Mouse (Mus musculus) right cerebral cortex, postnatal 14 days (tissue): ENCODE results near the gene C1galt1c1.
A peak's percentile ranks its signal among the peaks of the same experiment; 100 is the strongest.

Experiments
- DNase-seq: peaks from one replicate; pipeline ENCODE4 v3.0.0; 2022

The C1galt1c1 gene

DNA sequence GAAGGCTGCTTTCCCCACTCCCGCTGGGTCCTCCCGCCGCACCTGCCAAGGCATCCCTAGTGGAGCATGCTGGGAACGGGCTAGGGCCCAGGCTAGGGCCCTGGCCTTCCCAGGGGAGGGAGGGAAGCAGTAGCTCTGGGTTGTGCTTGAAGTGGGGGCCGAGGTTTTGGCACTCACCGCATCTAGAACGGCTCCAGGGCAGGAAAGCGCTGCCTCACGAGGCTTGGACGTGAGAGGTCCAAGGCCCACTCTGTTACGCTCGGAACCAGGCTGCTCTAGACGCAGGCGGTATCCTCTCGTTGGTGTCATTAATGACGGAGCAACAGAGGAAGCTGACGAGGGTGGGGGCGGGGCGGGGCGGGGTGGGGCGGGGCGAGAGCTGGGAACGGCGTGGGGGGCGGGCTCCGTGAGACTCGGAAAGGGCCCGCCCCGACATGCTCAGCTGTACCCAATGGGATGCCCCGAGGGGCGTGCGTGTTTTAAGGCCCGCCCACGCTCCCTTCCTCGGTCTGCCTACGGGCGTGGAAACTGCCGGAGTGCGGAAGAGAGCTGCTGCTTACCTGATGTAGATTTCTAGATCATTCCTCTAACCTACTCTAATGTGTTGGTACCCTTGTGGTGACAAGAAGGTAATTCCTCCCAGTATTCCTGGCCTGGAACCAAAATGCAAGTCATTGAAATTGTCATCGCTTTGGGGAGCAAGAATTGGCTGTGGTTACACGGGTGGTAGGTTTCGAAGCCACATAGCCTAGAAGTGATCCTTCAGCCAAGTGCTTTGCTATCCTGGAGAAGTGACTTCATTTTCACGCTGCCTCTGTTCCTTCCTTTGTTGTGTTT, at the start of gene C1galt1c1:
Gene C1galt1c1, minus strand, starts transcription at position 287 of the 837 bp plus-strand sequence.
- DNase-seq, result peak; percentile 93

DNA sequence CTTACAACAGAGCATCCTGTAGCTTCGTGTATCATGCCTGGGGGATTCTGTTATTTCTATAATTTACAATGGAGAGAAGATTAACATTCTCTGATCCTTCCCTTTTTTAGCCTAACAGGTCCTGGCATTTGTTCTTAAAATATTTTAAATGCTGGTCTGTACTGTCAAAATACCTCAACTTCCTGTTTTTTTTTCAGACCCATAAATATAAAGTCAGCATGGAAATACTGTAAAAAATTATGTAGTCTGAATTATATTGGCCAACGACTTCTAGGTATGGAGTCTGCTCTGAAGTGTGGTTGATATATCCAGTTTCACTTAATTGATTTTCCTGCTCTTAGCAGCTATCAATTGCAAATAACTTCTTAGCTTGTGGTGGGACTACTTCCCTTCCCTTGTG, 47.1 kb upstream of the C1galt1c1 start:
- no peak for DNase-seq

DNA sequence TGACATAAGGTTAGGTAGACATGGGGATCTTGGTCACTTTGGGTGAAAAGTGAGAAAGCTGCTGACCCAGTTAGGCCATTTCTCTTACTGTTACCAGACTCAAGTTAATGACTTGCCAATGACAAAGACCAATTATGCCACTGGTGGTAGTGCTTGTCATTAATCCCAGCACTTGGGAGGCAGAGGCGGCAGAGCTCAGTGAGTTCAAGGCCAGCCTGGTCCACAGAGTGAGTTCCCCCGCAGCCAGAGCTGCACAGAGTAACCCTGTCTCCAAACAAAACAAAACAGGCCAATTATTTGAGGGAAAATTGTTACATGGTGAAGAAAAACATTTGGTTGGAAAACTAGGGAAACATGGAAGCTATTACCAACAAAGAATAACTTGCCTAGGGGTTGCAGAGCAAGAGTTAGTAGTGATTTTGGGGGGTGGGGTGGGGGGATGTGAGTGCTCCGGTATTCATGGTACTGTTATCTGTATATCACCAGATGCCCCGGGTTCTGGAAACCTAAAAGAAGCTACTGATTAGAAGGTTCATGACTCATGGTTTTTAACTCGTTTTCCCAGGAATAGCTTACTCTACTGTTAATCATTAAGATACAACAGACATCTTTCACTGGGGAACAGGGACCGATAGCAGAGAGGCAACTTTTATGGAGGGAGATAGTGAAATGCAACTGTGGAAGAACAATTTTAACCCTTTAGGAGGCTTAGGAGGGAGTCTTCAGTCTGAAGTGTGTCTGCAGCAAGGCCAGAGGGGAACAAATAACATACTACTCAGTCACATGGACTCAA, 34.4 kb upstream of the C1galt1c1 start:
- DNase-seq, result no peak

DNA sequence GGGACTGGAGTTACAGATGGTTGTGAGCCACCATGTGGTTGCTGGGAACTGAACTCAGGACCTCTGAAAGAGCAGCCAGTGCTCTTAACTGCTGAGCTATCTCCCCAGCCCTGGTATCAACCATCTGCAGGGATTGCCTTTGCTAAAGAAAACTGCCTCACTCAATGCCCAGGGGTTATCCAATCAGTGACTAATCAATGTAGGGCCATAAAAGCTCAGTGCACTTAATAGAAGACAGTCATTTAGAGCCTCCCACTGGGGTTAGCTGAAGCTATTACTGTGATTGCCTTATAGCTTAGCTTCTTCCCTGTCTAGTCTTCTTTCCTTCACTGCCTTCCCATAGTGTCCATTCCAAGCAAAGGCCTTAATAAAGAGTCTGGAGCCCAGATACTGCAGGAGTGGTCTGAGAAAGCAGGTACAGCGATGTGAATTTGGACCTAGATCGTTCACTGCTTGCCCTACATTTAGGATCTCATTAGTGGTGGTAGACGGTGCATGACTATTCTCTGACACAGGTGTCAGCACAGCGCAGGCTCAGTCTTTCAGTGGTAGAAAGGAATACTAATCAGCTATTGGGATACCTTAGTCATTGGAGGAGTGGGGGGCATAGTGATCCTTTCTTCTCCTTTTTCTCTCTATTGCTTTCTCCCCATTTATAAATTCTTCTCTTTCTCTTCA, 21.5 kb upstream of the C1galt1c1 start:
- DNase-seq, result no peak

DNA sequence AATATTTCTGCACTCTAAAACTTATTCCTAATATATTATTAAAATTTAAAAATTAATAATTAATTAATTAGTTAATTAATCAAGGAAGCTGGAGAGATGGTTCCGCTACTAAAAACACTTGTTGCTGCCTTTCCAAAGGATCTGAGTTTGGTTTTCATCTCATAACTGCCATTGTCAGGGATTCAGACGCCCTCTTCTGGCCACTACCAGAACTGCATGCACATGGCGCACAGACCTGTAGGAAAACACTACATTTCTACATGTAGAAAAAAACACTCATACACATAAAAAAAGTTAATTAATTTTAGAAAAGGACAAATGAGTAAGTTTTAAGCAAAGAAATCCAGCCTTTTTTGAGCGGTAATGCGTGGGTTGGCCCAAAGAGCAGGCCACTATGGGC, 19.8 kb upstream of the C1galt1c1 start:
- no peak for DNase-seq

DNA sequence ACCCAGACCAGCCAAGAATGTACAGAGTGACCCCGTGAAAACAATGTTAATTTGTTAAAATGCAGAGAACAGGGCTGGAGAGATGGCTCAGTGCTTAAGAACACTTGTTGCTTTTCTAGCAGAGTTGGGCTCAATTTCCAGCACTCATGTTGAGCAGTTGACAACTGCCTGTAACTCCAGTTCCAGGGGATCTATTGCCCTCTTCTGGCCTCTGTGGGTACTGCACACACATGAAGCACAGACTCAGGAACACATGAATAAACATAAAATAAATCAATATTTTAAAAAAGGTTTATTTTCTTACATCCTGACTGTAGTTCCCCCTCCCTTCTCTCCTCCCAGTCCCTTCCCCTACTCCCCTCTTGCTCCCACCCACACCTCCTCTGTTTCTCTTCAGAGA, 18.3 kb upstream of the C1galt1c1 start:
- no peak for DNase-seq

DNA sequence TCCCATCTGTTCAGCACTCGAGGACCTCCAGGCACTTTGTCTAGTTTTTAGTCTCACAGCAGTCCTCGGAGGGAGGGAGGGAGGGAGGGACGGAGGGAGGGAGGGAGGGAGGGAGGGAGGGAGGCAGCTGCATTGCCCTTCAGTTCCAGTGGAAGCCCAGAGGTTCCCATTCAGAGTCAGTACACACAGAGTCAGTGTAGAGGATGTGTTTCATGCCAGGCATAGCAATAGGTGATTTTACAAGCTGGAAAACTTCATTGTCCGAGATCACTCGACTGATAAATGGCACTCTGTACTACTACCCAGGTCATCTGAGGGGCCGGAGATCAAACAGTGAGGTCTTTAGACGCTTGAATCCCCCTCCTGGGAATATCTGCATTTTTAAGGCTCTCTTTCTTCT, 16.3 kb upstream of the C1galt1c1 start:
- no peak for DNase-seq

DNA sequence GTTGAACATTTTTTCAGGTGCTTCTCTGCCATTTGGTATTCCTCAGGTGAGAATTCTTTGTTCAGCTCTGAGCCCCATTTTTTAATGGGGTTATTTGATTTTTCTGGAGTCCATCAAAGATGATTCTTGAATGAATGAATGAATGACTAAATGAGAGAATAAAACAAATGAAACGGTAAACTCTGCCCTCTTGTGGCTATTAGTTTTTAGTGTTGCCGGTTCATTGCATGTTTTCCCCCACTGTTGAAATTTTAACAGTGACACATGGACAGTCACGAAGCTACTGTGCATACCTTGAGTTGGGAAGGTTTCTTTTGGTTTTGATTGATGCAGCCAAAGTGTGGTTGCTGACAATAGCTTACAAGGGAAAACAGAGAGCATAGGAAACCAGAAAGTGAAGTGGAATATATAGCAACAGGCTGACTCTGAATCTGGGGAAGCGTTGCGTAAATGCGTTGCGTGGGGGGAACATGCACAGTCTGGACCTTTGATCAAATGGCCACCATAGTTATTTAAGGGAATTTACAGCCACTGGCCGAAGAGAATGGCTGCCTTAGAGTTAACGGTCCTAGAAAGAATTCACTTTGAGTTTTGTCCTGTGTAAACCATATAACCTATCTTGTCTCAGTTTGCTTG, 15.6 kb upstream of the C1galt1c1 start:
- DNase-seq, result no peak

DNA sequence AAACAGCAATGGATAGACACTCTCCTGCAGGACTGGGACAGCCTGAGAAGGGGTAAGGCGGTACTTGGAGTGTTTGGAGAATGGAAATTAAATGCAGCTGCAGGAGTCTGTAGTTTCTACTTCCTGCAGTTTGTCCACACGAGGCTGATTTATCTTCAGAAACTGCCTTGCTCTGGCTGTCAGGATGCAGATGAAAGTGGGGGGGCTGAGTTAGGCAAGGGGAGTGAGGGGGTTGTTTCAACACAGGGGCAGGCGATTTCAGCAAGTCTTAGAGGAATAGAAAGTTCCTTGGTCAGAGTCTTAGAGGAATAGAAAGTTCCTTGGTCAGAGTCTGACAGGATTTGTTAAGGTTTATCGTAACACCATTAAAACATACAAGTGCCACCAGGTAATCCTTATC, 7.3 kb upstream of the C1galt1c1 start:
- no peak for DNase-seq

DNA sequence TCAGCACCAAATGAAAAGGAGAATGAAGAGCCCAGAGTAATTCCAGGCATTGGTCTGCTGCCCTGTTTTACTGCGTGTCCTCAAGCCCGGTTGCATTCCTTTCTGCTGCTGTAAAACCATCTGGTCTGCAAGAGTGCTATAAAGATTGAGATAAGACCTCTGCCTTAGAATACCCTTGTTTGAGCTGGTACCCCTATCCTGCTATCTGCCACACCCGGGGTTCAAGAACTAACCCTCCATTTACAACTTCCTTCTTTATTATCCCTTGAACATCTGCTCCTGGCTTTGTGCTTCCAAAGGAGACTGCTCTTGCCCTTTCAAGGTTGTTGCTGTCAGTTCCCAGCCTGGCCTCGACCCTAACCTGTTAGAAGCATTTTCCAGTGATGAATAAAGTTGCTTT, 6.5 kb upstream of the C1galt1c1 start:
- no peak for DNase-seq

DNA sequence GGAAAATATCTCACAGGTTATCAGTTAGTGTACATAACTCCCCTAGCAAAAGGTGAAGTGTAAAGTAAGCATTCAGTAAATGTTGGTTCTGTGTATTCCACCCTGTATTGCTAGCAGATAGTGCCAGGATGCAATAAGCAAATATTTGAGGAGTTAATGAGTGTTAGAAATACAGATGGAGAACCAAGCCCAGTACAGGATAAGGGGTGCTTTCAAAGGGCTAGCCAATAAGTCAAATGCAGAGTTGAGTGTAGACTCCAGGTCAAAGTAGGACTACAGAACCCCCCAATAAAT, 698 bp upstream of the C1galt1c1 start:
- DNase-seq, result no peak

DNA sequence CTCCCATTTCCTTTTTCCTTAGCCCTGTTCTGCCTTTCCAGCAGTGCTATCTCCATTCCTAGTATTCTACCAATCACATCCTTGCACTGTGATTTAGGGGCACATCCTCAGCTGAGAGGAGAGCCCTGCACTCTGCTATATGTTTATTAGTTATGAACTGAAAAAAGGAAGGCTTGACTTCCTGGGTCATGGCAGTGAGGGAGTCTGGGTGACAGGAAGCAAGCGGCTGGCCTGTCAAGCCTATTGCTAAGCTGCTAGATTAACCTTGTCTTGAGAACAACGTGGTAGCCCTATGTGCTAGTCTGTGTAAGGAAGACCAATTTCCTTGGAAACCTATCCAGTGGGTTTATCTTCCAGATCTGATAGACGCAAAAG, 33.9 kb downstream of the C1galt1c1 start:
- peak; percentile 8 for DNase-seq

DNA sequence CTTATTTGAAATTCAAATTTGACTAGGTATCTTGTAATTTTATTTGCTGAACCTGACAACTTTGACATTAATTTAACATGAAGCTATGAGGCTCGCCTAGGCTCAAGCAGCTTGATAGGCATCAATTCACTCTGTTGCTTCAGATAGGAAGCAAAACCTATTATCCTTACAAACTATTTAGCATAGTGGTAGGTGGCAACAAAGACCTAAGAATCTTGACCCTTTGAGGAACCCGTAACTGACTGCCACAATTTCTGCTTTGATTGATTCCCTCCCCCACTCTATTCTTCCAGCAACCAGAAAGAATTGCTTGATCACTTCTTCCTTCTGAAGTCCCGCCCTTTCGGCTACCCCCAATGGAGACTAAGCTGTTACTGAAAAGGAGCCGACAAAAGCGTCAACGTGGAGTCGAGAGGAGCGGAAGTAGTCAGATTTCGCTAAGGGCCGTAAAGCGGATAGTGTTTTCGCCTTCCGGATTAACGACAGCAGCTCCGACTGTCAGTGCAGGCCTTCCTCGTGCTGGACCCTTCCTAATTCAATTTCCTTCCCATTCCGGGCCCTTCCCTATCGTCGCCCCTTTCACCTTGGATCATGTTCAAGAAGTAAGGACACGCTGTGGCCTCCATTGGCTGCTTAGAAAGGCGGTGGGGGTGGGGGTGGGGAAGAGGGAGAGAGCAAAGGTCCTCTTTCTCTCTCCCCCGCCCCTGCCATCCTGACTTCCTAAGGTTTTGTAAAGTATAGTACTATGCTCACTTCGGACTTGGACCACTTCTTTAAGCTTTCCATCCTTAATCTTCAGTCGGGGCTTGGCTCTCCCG, 34.5 kb downstream of the C1galt1c1 start, which contains the start of gene Mcts1:
Gene Mcts1, plus strand, starts transcription at position 402 of the 818 bp plus-strand sequence.
- peak; percentile 52 for DNase-seq

DNA sequence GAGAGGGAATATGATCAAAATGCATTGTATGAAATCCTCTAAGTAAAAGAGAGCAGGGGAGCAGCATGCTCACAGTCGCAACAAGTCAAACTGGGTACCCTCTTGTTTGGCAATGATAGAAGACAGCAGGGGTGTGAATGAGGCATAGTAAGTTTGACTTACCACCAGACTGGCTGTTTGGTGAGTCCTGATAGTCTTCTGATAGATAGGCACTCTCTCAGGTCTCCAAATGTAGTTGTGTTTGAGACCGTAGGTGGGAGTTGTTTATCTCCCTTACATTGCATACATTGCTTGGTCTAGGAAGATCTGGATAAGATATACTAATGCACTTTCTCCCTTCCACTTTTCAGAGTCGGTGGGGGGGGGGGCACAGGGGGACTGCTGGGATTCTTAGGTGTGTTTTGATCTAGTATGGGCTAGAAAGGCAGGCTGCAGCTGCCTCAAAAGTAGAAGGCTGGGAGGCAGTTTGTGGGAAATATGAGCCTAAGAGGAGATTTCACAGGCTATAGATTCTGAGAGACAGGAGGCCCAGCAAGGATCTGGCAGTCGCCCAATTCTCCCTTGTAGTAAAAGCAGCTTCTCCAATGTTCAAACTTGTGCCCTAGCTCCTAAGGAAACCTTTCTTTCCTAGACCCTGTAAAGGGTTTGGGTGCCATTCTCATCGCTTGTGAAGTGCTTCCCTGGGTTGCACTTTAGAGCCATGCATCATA, 41.6 kb downstream of the C1galt1c1 start:
- DNase-seq, result peak; percentile 20

DNA sequence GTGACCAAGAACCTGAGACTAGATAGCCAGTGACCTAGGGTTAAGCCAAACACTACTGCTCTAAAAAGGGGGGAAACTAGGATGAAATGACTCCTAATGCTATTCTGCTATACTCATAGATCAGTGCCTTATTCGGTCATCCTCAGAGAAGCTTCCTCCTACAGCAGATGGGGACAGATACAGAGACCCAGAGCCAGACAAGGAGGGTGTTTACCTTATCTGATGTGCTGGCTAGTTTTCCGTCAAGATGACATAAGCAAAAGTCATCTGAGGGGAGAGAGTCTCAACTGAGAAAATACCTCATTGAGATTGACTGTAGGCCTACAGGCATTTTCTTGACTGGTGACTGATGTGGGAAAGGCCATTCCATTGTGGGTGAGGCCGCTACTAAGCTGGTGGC, 43.1 kb downstream of the C1galt1c1 start:
- no peak for DNase-seq

DNA sequence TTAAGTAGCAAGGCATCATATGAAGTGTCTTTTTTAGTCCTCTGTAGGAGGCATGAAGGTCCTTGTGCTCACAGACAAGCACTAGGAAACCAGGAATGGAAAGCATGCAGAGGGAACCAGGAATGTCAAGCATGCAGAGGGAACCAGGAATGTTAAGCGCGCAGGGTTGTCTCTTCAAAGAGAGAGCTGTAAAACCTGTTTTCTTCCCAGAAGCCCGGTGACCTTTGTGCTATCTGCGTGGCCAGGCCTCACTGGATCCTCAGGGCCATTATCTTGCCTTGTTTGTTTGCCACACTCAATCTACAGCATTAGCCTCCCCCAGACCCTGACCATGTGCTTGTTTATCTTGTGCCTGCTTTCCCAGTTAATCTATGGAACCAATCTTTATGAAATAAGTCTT, 45.1 kb downstream of the C1galt1c1 start:
- no peak for DNase-seq

DNA sequence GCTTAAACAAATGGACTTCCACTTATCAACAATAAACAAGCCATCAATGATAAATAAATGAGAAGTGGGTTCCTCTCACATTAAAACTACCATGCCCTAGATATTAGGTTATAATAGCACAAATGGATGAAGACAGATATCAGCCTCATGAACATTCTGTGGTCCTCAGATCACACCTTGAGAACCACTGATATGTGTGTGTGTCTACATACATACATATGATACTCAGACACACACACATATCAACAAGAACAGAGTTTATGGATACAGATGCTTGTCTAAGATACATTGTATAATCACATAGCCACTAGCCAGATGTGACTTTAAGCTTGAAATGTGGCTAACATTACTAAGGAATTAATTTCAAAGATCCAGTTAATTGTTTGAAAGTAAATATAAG, 51.6 kb downstream of the C1galt1c1 start:
- DNase-seq, result no peak

DNA sequence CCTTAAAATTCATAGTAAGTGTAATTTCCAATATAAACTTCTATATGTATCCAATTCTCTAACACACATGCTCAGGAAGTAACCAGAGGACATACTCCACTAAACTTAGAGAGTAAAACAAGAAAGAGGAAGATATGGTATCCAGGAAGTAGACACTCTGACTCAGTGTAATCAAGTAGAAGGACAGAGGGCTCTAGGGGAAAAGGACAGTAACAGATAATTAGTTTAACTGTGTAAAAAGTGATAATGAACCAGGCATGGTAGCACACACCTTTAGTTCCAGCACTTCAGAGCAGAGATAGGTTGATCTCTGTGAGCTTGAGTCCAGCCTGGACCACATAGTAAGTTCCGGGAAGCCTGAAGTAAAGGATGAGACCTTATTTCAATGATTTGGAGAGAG, 53.7 kb downstream of the C1galt1c1 start:
- no peak for DNase-seq
